Mouse (Mus musculus) hindbrain, embryonic 11.5 days (tissue): ENCODE data around the gene Nkain2. TPM values are rescaled to one million over a fixed set of nuclear protein-coding genes. Genes with fewer than 3 reads are reported as not detected.

ENCODE experiments used
- ATAC-seq: fragments of 200-750 bp; cut with Nextera tagmentation; 2 replicates; pipeline ENCODE4 v1.8.0; 2017; ENCODE audit warnings: mild to moderate bottlenecking, moderate TSS enrichment, moderate library complexity; ENCODE audit not compliant: low FRiP score
- DNase-seq: peaks from one replicate; pipeline ENCODE4 v3.0.0-alpha.2; 2015; ENCODE audit warnings: low spot score
- H3K27ac ChIP-seq: fragments of 300-500 bp; sonication (generic); 2 replicates; pipeline ENCODE4 v1.5.1; 2014; ENCODE audit warnings: mild to moderate bottlenecking, low read depth, low read length
- H3K27me3 ChIP-seq: fragments of 300-500 bp; sonication (generic); 2 replicates; pipeline ENCODE4 v1.6.1; 2014; ENCODE audit warnings: mild to moderate bottlenecking, low read length, moderate library complexity, mixed read lengths; ENCODE audit not compliant: control insufficient read depth, insufficient read depth
- H3K36me3 ChIP-seq: fragments of 300-500 bp; sonication (generic); 2 replicates; pipeline ENCODE4 v1.6.1; 2014; ENCODE audit warnings: mild to moderate bottlenecking, low read length, moderate library complexity, mixed read lengths; ENCODE audit not compliant: control insufficient read depth, insufficient read depth
- H3K4me1 ChIP-seq: fragments of 300-500 bp; sonication (generic); replicated peaks from 2 replicates; pipeline ENCODE4 v1.6.1; 2014; ENCODE audit warnings: low read length, mixed read lengths; ENCODE audit not compliant: control insufficient read depth, insufficient read depth
- H3K4me2 ChIP-seq: fragments of 300-500 bp; sonication (generic); replicated peaks from 2 replicates; pipeline ENCODE4 v1.6.1; 2014; ENCODE audit warnings: mild to moderate bottlenecking, low read depth, low read length
- H3K4me3 ChIP-seq: fragments of 300-500 bp; sonication (generic); 2 replicates; pipeline ENCODE4 v1.5.1; 2014; ENCODE audit warnings: low read depth, low read length
- H3K9ac ChIP-seq: fragments of 300-500 bp; sonication (generic); 2 replicates; pipeline ENCODE4 v1.6.1; 2014; ENCODE audit warnings: low read depth, low read length
- H3K9me3 ChIP-seq: fragments of 300-500 bp; sonication (generic); 2 replicates; pipeline ENCODE4 v1.6.1; 2016; ENCODE audit warnings: low read length; ENCODE audit not compliant: control insufficient read depth
- WGBS: fragments of 180-500 bp; shearing (Covaris S2); extraction: QIAGEN DNeasy Blood & Tissue Kit; methylation state at CpG from one replicate; pipeline ENCODE4 v1.1.7; 2014; 5-methylcytosine and 5-hydroxymethylcytosine counted together
- polyA plus RNA-seq: library from polyadenylated mRNA; unstranded; fragments of >200 nt; fragmentation: Nextera tagmentation; extraction: Ambion mirVana; gene quantifications from 2 replicates; pipeline ENCODE4 v1.2.1, GENCODE M21; 2014

The Nkain2 gene
- polyA plus RNA-seq, 1 experiment from 2014 or later = 1.3 TPM

- Histone ChIP-seq H3K4me1 (no peaks in the 10 kb centered on the region), H3K36me3 (no peaks in the 10 kb centered on the region), H3K27ac (no peak overlapping the region), H3K4me3 (no peak overlapping the region), H3K9me3 (no peaks in the 10 kb centered on the region), H3K4me2 (no peak overlapping the region), H3K9ac (no peak overlapping the region), H3K27me3 (no peaks in the 10 kb centered on the region)
- ATAC-seq (no peak), DNase-seq (no peak)
- 90% methylated on average over 1 of the region's 1 CpGs for WGBS
These were observed 395.6 kb downstream of the Nkain2 start for GRCm38 (mm10) chr10:32494591-32495182.

GRCm38 (mm10) chr10:32493600-32493999 is 396.7 kb downstream of the Nkain2 start:
- 73% methylated on average over 1 of the region's 1 CpGs for WGBS
- Histone ChIP-seq H3K4me3 (no peak overlapping the region), H3K36me3 (no peaks in the 10 kb centered on the region), H3K4me1 (no peaks in the 10 kb centered on the region), H3K9ac (no peak overlapping the region), H3K9me3 (no peaks in the 10 kb centered on the region), H3K27me3 (no peaks in the 10 kb centered on the region), H3K27ac (no peak overlapping the region), H3K4me2 (no peak overlapping the region)
- DNase-seq (no peak), ATAC-seq (no peak)

GRCm38 (mm10) chr10:32462726-32463125 is 427.5 kb downstream of the Nkain2 start:
- no peaks in the 10 kb centered on the region for H3K9me3 ChIP-seq
- no peak overlapping the region for H3K4me3 ChIP-seq
- no peaks in the 10 kb centered on the region for H3K36me3 ChIP-seq
- no peaks in the 10 kb centered on the region for H3K4me1 ChIP-seq
- H3K9ac ChIP-seq = no peak overlapping the region
- ATAC-seq = no peak
- WGBS = 83% methylated on average over 2 of the region's 2 CpGs
- H3K4me2 ChIP-seq = no peak overlapping the region
- no peak for DNase-seq
- no peaks in the 10 kb centered on the region for H3K27me3 ChIP-seq
- no peak overlapping the region for H3K27ac ChIP-seq

- WGBS = 89% methylated on average over 3 of the region's 3 CpGs
- Histone ChIP-seq H3K27ac (no peak overlapping the region), H3K36me3 (no peaks in the 10 kb centered on the region), H3K4me1 (no peaks in the 10 kb centered on the region), H3K4me2 (no peak overlapping the region), H3K4me3 (no peak overlapping the region), H3K27me3 (no peaks in the 10 kb centered on the region), H3K9me3 (no peaks in the 10 kb centered on the region), H3K9ac (no peak overlapping the region)
- no peak for ATAC-seq
- DNase-seq = no peak
These were observed 450.2 kb downstream of the Nkain2 start for GRCm38 (mm10) chr10:32439932-32440519.

GRCm38 (mm10) chr10:32414228-32414627 is 476.0 kb downstream of the Nkain2 start:
- DNase-seq (no peak), ATAC-seq (no peak)
- Histone ChIP-seq H3K27me3 (no peaks in the 10 kb centered on the region), H3K4me2 (no peak overlapping the region), H3K9me3 (no peaks in the 10 kb centered on the region), H3K36me3 (no peaks in the 10 kb centered on the region), H3K4me3 (no peak overlapping the region), H3K9ac (no peak overlapping the region), H3K4me1 (no peaks in the 10 kb centered on the region), H3K27ac (no peak overlapping the region)

- no peak overlapping the region for H3K9ac ChIP-seq
- ATAC-seq (no peak; the same call in 1 of the 2 replicates), DNase-seq (no peak)
- H3K4me2 ChIP-seq = no peak overlapping the region
- H3K27ac ChIP-seq = no peak overlapping the region
- no peak overlapping the region for H3K4me3 ChIP-seq
- no peaks in the 10 kb centered on the region for H3K27me3 ChIP-seq
- no peaks in the 10 kb centered on the region for H3K36me3 ChIP-seq
- H3K4me1 ChIP-seq = no peaks in the 10 kb centered on the region
- WGBS = 91% methylated on average over 2 of the region's 2 CpGs
- no peaks in the 10 kb centered on the region for H3K9me3 ChIP-seq
These were observed 478.9 kb downstream of the Nkain2 start for GRCm38 (mm10) chr10:32411331-32411730.

GRCm38 (mm10) chr10:32400961-32401360 is 489.3 kb downstream of the Nkain2 start:
- Histone ChIP-seq H3K27ac (no peak overlapping the region), H3K9ac (no peak overlapping the region), H3K4me3 (no peak overlapping the region), H3K4me1 (no peaks in the 10 kb centered on the region), H3K36me3 (no peaks in the 10 kb centered on the region), H3K9me3 (no peaks in the 10 kb centered on the region), H3K27me3 (no peaks in the 10 kb centered on the region), H3K4me2 (no peak overlapping the region)
- 84% methylated on average over 1 of the region's 1 CpGs for WGBS
- ATAC-seq (no peak), DNase-seq (no peak)

GRCm38 (mm10) chr10:32393859-32394521 is 496.3 kb downstream of the Nkain2 start:
- Histone ChIP-seq H3K27me3 (no peaks in the 10 kb centered on the region), H3K4me1 (no peaks in the 10 kb centered on the region), H3K27ac (no peak overlapping the region), H3K36me3 (no peaks in the 10 kb centered on the region), H3K4me2 (no peak overlapping the region), H3K9me3 (no peaks in the 10 kb centered on the region), H3K4me3 (no peak overlapping the region), H3K9ac (no peak overlapping the region)
- 84% methylated on average over 1 of the region's 1 CpGs for WGBS
- DNase-seq (no peak), ATAC-seq (no peak)

- Histone ChIP-seq H3K9me3 (no peaks in the 10 kb centered on the region), H3K4me2 (no peak overlapping the region), H3K4me3 (no peak overlapping the region), H3K27me3 (no peaks in the 10 kb centered on the region), H3K27ac (no peak overlapping the region), H3K36me3 (no peaks in the 10 kb centered on the region), H3K4me1 (no peaks in the 10 kb centered on the region), H3K9ac (no peak overlapping the region)
- DNase-seq = no peak
- WGBS = 97% methylated on average over 1 of the region's 1 CpGs
- ATAC-seq = no peak
These were observed 496.9 kb downstream of the Nkain2 start for GRCm38 (mm10) chr10:32393326-32393725.
